Mouse (Mus musculus) urinary bladder, postnatal 10 days (tissue): ENCODE measurements around the gene Zbtb16.

ENCODE experiments used
- DNase-seq: peaks from one replicate; pipeline ENCODE4 v3.0.0; 2022; ENCODE audit warnings: low spot score

Zbtb16 gene

GRCm38 (mm10) chr9:48728731-48729123 is 107.3 kb downstream of the Zbtb16 start:
- no peak for DNase-seq

GRCm38 (mm10) chr9:48728083-48728730 is 107.8 kb downstream of the Zbtb16 start:
- no peak for DNase-seq

GRCm38 (mm10) chr9:48726341-48726740 is 109.7 kb downstream of the Zbtb16 start:
- no peak for DNase-seq

- no peak for DNase-seq
Measured at GRCm38 (mm10) chr9:48725918-48726317, 110.1 kb downstream of the Zbtb16 start.

GRCm38 (mm10) chr9:48725161-48725560 is 110.9 kb downstream of the Zbtb16 start:
- DNase-seq: no peak

- DNase-seq: no peak
Measured at GRCm38 (mm10) chr9:48724733-48725132, 111.3 kb downstream of the Zbtb16 start.

- DNase-seq: no peak
Measured at GRCm38 (mm10) chr9:48723511-48724304, 112.3 kb downstream of the Zbtb16 start.

GRCm38 (mm10) chr9:48723025-48723424 is 113.0 kb downstream of the Zbtb16 start:
- DNase-seq: no peak

GRCm38 (mm10) chr9:48722261-48722920 is 113.6 kb downstream of the Zbtb16 start:
- no peak for DNase-seq

GRCm38 (mm10) chr9:48721655-48722054 is 114.4 kb downstream of the Zbtb16 start:
- no peak for DNase-seq

GRCm38 (mm10) chr9:48721172-48721571 is 114.8 kb downstream of the Zbtb16 start:
- no peak for DNase-seq

GRCm38 (mm10) chr9:48720251-48720963 is 115.6 kb downstream of the Zbtb16 start:
- no peak for DNase-seq

- no peak for DNase-seq
Measured at GRCm38 (mm10) chr9:48719619-48720018, 116.4 kb downstream of the Zbtb16 start.

- DNase-seq: no peak
Measured at GRCm38 (mm10) chr9:48716549-48716948, 119.5 kb downstream of the Zbtb16 start.

GRCm38 (mm10) chr9:48715042-48715441 is 121.0 kb downstream of the Zbtb16 start:
- no peak for DNase-seq

- DNase-seq: no peak
Measured at GRCm38 (mm10) chr9:48713779-48714178, 122.2 kb downstream of the Zbtb16 start.

- no peak for DNase-seq
Measured at GRCm38 (mm10) chr9:48712985-48713765, 122.8 kb downstream of the Zbtb16 start.

GRCm38 (mm10) chr9:48711826-48712225 is 124.2 kb downstream of the Zbtb16 start:
- no peak for DNase-seq

- DNase-seq: no peak
Measured at GRCm38 (mm10) chr9:48711296-48711781, 124.7 kb downstream of the Zbtb16 start.

GRCm38 (mm10) chr9:48710355-48711295 is 125.4 kb downstream of the Zbtb16 start:
- no peak for DNase-seq
